Mouse (Mus musculus) bone marrow, adult 2 months (tissue): ENCODE results near the gene Pigs.

Source experiments
- CTCF ChIP-seq: fragments of 200-500 bp; IDR thresholded peaks from 2 replicates; pipeline ENCODE4 v1.5.1; 2011; ENCODE audit warnings: low read length, control low read depth; ENCODE audit not compliant: control insufficient read depth, insufficient read depth
- POLR2A ChIP-seq: fragments of 200-500 bp; IDR thresholded peaks from 2 replicates; pipeline ENCODE4 v1.6.1; 2011; ENCODE audit warnings: low read depth, mild to moderate bottlenecking, control low read depth, low read length, borderline replicate concordance; ENCODE audit not compliant: control insufficient read depth

DNA sequence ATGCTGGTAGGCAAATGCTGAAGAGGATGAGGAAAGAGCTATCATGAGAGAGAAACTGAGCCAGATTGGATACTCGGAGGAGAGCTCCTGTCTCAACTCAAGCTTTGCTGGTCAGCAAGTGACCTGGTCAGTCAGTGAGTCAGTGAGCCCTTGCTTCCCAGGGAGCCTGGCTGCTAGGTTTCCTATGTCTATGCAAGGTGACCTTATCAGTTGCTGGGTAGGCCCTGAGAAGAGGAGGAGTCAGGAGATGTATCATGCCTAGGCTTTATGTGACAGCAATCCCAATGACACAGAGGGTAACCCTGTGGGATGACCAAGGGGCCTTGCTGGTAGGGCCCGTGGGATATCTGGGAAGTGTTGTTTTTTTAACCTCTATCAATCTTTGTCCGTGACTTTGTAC is 44.0 kb downstream of the Pigs start:
- no peak for TF ChIP-seq CTCF
- no peak for TF ChIP-seq POLR2A
